Mouse (Mus musculus) hindbrain, embryonic 12.5 days (tissue): ENCODE data around the gene Ptpro. TPM values are rescaled to one million over a fixed set of nuclear protein-coding genes. Genes with fewer than 3 reads are reported as not detected.
"Not testable (repeated sequence)": the region's sequence is repeated elsewhere in the genome, so short reads cannot be mapped to it uniquely, and the experiment has no call there.

Source experiments
- ATAC-seq: fragments of 200-750 bp; cut with Nextera tagmentation; 2 replicates; pipeline ENCODE4 v1.8.0; 2017; ENCODE audit warnings: moderate TSS enrichment; ENCODE audit not compliant: low FRiP score
- H3K27ac ChIP-seq: fragments of 300-500 bp; sonication (generic); 2 replicates; pipeline ENCODE4 v1.5.1; 2016; ENCODE audit warnings: mild to moderate bottlenecking
- H3K27me3 ChIP-seq: fragments of 300-500 bp; sonication (generic); 2 replicates; pipeline ENCODE4 v1.6.1; 2016; ENCODE audit warnings: mild to moderate bottlenecking
- H3K36me3 ChIP-seq: fragments of 300-500 bp; sonication (generic); 2 replicates; pipeline ENCODE4 v1.6.1; 2016; ENCODE audit warnings: mild to moderate bottlenecking
- H3K4me1 ChIP-seq: fragments of 300-500 bp; sonication (generic); 2 replicates; pipeline ENCODE4 v1.6.1; 2016
- H3K4me2 ChIP-seq: fragments of 300-500 bp; sonication (generic); replicated peaks from 2 replicates; pipeline ENCODE4 v1.6.1; 2016; ENCODE audit warnings: mild to moderate bottlenecking
- H3K4me3 ChIP-seq: fragments of 300-500 bp; sonication (generic); 2 replicates; pipeline ENCODE4 v1.5.1; 2016; ENCODE audit warnings: mild to moderate bottlenecking
- H3K9ac ChIP-seq: fragments of 300-500 bp; sonication (generic); 2 replicates; pipeline ENCODE4 v1.6.1; 2016; ENCODE audit warnings: mild to moderate bottlenecking, moderate library complexity
- H3K9me3 ChIP-seq: fragments of 300-500 bp; sonication (generic); replicated peaks from 2 replicates; pipeline ENCODE4 v1.6.1; 2016; ENCODE audit warnings: mild to moderate bottlenecking
- WGBS: fragments of 180-500 bp; shearing (Covaris S2); methylation state at CpG from one replicate; pipeline ENCODE4 v1.1.7; 2016; 5-methylcytosine and 5-hydroxymethylcytosine counted together
- polyA plus RNA-seq: library from polyadenylated mRNA; unstranded; fragments of >200 nt; fragmentation: Nextera tagmentation; extraction: Ambion mirVana; gene quantifications from 2 replicates; pipeline ENCODE4 v1.2.1, GENCODE M21; 2016

Gene Ptpro
- polyA plus RNA-seq, 1 experiment from 2014 or later = 26.1 TPM

GRCm38 (mm10) chr6:137437902-137438580 is 185.9 kb downstream of the Ptpro start:
- no peaks in the 10 kb centered on the region for H3K9me3 ChIP-seq
- H3K27ac ChIP-seq = peak overlapping the region; percentile 18
- no peak overlapping the region for H3K4me3 ChIP-seq
- H3K4me1 ChIP-seq = peaks cover 17% of the 10 kb centered on the region
- WGBS = 18% methylated on average over 16 of the region's 16 CpGs
- H3K9ac ChIP-seq = no peak overlapping the region
- peaks cover 6% of the 10 kb centered on the region for H3K36me3 ChIP-seq
- ATAC-seq = peak; percentile 82
- no peaks in the 10 kb centered on the region for H3K27me3 ChIP-seq
- peak overlapping the region; percentile 11; the same call in 1 of the 2 replicates for H3K4me2 ChIP-seq

GRCm38 (mm10) chr6:137440559-137441486 is 188.7 kb downstream of the Ptpro start:
- H3K4me3 ChIP-seq = no peak overlapping the region
- peaks cover 11% of the 10 kb centered on the region for H3K4me1 ChIP-seq
- no peaks in the 10 kb centered on the region for H3K27me3 ChIP-seq
- H3K4me2 ChIP-seq = no peak overlapping the region
- peaks cover 20% of the 10 kb centered on the region for H3K36me3 ChIP-seq
- no peak overlapping the region for H3K27ac ChIP-seq
- no peak overlapping the region for H3K9ac ChIP-seq
- H3K9me3 ChIP-seq = no peaks in the 10 kb centered on the region
- WGBS = 85% methylated on average over 19 of the region's 19 CpGs
- ATAC-seq = no peak

- WGBS = 92% methylated on average over 12 of the region's 12 CpGs
- no peak for ATAC-seq
- H3K9me3 ChIP-seq = no peaks in the 10 kb centered on the region
These were observed 191.0 kb downstream of the Ptpro start for GRCm38 (mm10) chr6:137443089-137443488.

GRCm38 (mm10) chr6:137446116-137446515 is 194.0 kb downstream of the Ptpro start:
- WGBS = 89% methylated on average over 6 of the region's 7 CpGs
- not testable (repeated sequence) for ATAC-seq, H3K4me1 ChIP-seq, H3K27me3 ChIP-seq, H3K9ac ChIP-seq, H3K27ac ChIP-seq, H3K4me2 ChIP-seq, H3K9me3 ChIP-seq, H3K4me3 ChIP-seq
- H3K36me3 ChIP-seq = peaks cover 23% of the 10 kb centered on the region

More at GRCm38 (mm10) chr6:137443089-137443488, 191.0 kb downstream of the Ptpro start:
- Histone ChIP-seq H3K27ac (no peak overlapping the region), H3K36me3 (peaks cover 20% of the 10 kb centered on the region), H3K4me1 (peaks cover 2% of the 10 kb centered on the region), H3K9ac (no peak overlapping the region), H3K4me2 (no peak overlapping the region), H3K4me3 (no peak overlapping the region), H3K27me3 (no peaks in the 10 kb centered on the region)

- H3K4me2 ChIP-seq = no peak overlapping the region
- 14% methylated on average over 10 of the region's 10 CpGs for WGBS
- no peaks in the 10 kb centered on the region for H3K9me3 ChIP-seq
- H3K36me3 ChIP-seq = no peaks in the 10 kb centered on the region
- peak; percentile 66 for ATAC-seq
- no peak overlapping the region for H3K27ac ChIP-seq
- no peaks in the 10 kb centered on the region for H3K4me1 ChIP-seq
- H3K4me3 ChIP-seq = no peak overlapping the region
- H3K27me3 ChIP-seq = no peaks in the 10 kb centered on the region
- no peak overlapping the region for H3K9ac ChIP-seq
These were observed 203.5 kb downstream of the Ptpro start for GRCm38 (mm10) chr6:137455537-137456041.

GRCm38 (mm10) chr6:137456064-137456463 is 203.9 kb downstream of the Ptpro start:
- Histone ChIP-seq H3K4me2 (no peak overlapping the region), H3K9ac (no peak overlapping the region), H3K9me3 (no peaks in the 10 kb centered on the region), H3K27me3 (no peaks in the 10 kb centered on the region), H3K4me1 (no peaks in the 10 kb centered on the region), H3K27ac (no peak overlapping the region), H3K36me3 (no peaks in the 10 kb centered on the region), H3K4me3 (no peak overlapping the region)
- peak; percentile 26; the same call in 1 of the 2 replicates for ATAC-seq
- WGBS = 79% methylated on average over 7 of the region's 7 CpGs

GRCm38 (mm10) chr6:137457210-137457609 is 205.1 kb downstream of the Ptpro start:
- 69% methylated on average over 7 of the region's 7 CpGs for WGBS
- Histone ChIP-seq H3K27me3 (no peaks in the 10 kb centered on the region), H3K36me3 (peaks cover 4% of the 10 kb centered on the region; the same call in 1 of the 2 replicates), H3K9ac (no peak overlapping the region), H3K4me2 (no peak overlapping the region), H3K4me1 (no peaks in the 10 kb centered on the region), H3K4me3 (no peak overlapping the region), H3K27ac (no peak overlapping the region), H3K9me3 (no peaks in the 10 kb centered on the region)
- no peak for ATAC-seq

GRCm38 (mm10) chr6:137458136-137458535 is 206.0 kb downstream of the Ptpro start:
- Histone ChIP-seq H3K4me2 (no peak overlapping the region), H3K4me1 (no peaks in the 10 kb centered on the region), H3K9ac (no peak overlapping the region), H3K4me3 (no peak overlapping the region), H3K9me3 (no peaks in the 10 kb centered on the region), H3K27ac (no peak overlapping the region), H3K27me3 (no peaks in the 10 kb centered on the region), H3K36me3 (peaks cover 8% of the 10 kb centered on the region)
- ATAC-seq = no peak
- WGBS = 80% methylated on average over 7 of the region's 7 CpGs

- no peak for ATAC-seq
- H3K36me3 ChIP-seq = peaks cover 8% of the 10 kb centered on the region
These were observed 211.7 kb downstream of the Ptpro start for GRCm38 (mm10) chr6:137463771-137464170.

GRCm38 (mm10) chr6:137465253-137465652 is 213.1 kb downstream of the Ptpro start:
- H3K9me3 ChIP-seq = no peaks in the 10 kb centered on the region
- no peaks in the 10 kb centered on the region for H3K4me1 ChIP-seq
- WGBS = 53% methylated on average over 2 of the region's 2 CpGs
- no peak for ATAC-seq
- peaks cover 8% of the 10 kb centered on the region for H3K36me3 ChIP-seq
- H3K27ac ChIP-seq = no peak overlapping the region
- H3K4me2 ChIP-seq = no peak overlapping the region
- no peaks in the 10 kb centered on the region for H3K27me3 ChIP-seq
- H3K9ac ChIP-seq = no peak overlapping the region
- H3K4me3 ChIP-seq = no peak overlapping the region

More at GRCm38 (mm10) chr6:137463771-137464170, 211.7 kb downstream of the Ptpro start:
- H3K4me1 ChIP-seq = no peaks in the 10 kb centered on the region
- no peak overlapping the region for H3K4me2 ChIP-seq
- H3K9ac ChIP-seq = no peak overlapping the region
- H3K4me3 ChIP-seq = no peak overlapping the region
- 91% methylated on average over 5 of the region's 5 CpGs for WGBS
- no peaks in the 10 kb centered on the region for H3K27me3 ChIP-seq
- H3K27ac ChIP-seq = no peak overlapping the region
- no peaks in the 10 kb centered on the region for H3K9me3 ChIP-seq

GRCm38 (mm10) chr6:137466256-137466655 is 214.1 kb downstream of the Ptpro start:
- no peak overlapping the region for H3K9ac ChIP-seq
- no peak overlapping the region for H3K27ac ChIP-seq
- WGBS = 66% methylated on average over 2 of the region's 2 CpGs
- H3K4me3 ChIP-seq = no peak overlapping the region
- H3K4me1 ChIP-seq = peaks cover 6% of the 10 kb centered on the region; the same call in 1 of the 2 replicates
- no peak overlapping the region for H3K4me2 ChIP-seq
- no peaks in the 10 kb centered on the region for H3K27me3 ChIP-seq
- H3K9me3 ChIP-seq = no peaks in the 10 kb centered on the region
- H3K36me3 ChIP-seq = peaks cover 8% of the 10 kb centered on the region
- no peak for ATAC-seq

GRCm38 (mm10) chr6:137467696-137468095 is 215.6 kb downstream of the Ptpro start:
- no peak overlapping the region for H3K27ac ChIP-seq
- no peak overlapping the region for H3K9ac ChIP-seq
- H3K4me1 ChIP-seq = peaks cover 14% of the 10 kb centered on the region
- no peak overlapping the region for H3K4me3 ChIP-seq
- peaks cover 3% of the 10 kb centered on the region; the same call in 1 of the 2 replicates for H3K36me3 ChIP-seq
- 81% methylated on average over 3 of the region's 3 CpGs for WGBS
- no peak for ATAC-seq
- H3K27me3 ChIP-seq = no peaks in the 10 kb centered on the region
- no peak overlapping the region for H3K4me2 ChIP-seq
- H3K9me3 ChIP-seq = no peaks in the 10 kb centered on the region
